Mouse (Mus musculus): Measurements from ENCODE around the gene Fyn. TPM values are rescaled to one million over a fixed set of nuclear protein-coding genes. Genes with fewer than 3 reads are reported as not detected.

Gene Fyn
- polyA plus RNA-seq, 1 experiment from 2014 or later: 11.2 TPM

DNA sequence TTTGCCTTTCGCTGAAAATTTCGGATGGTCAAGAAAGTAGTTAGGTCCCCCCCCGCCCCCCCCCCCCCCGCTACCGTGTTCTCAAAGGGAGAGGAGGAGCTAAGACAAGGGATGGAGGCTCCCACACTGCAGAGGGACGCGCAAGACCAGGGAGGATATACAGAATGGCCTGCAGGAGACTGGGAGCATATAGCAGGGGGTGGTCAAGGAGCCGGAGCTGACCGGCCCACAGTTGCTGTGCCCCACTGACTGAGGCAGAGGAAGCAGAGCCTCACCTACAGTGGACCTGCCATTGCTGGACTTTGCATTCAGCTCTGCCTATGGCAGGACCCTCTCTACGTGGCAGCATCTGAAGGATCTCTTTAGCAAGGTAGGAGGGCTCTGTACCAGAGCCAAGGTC is 10.6 kb downstream of the Fyn start:
- Histone ChIP-seq H3K36me3 (no peaks in the 10 kb centered on the region), H3K4me3 (no peak overlapping the region), H3K27me3 (replicated peaks) (no peaks in the 10 kb centered on the region), H3K27ac (replicated peaks) (no peak overlapping the region), H3K9me3 (no peaks in the 10 kb centered on the region), H3K4me1 (peaks cover 41% of the 10 kb centered on the region), H3K4me2 (no peak overlapping the region), H3K9ac (no peak overlapping the region)
- ATAC-seq (ENCODE audit: extremely low read depth, insufficient number of reproducible peaks, low FRiP score, low TSS enrichment): no peak
- WGBS: 71% methylated on average over 10 of the region's 10 CpGs

DNA sequence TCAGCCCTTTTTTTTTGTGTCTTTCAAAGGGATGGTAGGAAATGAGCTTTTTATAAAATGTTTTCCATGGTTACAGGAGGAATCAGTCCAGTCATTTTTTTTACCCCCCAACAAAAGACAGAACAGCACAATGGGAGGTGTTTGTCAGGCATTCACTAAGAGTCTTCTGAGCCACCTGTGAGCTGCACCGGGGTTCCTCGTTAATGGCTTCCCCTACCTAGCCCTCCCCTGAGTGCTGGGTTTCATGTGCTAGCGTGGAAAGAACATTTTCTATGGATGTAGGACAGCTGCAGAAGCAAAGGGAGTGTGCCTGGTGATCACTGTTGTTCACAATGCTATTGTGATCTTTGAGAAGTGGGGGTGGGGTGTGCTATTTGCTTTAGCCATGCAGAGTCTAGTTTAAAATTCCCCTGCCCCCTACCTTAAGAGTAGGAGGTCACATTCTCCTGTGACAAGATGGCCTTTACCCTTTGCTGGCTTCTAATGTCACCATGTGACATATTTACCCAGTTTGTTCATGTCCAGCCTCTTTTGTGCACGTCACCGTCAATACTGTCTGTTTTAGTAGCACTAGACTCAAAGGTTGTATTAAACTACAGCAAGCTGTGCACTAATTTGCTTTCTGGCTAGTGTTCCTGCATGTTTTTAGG is 11.2 kb downstream of the Fyn start:
- Histone ChIP-seq H3K9me3 (no peaks in the 10 kb centered on the region), H3K4me2 (no peak overlapping the region), H3K27ac (replicated peaks) (no peak overlapping the region), H3K4me3 (no peak overlapping the region), H3K9ac (no peak overlapping the region), H3K4me1 (peaks cover 44% of the 10 kb centered on the region), H3K27me3 (replicated peaks) (no peaks in the 10 kb centered on the region), H3K36me3 (no peaks in the 10 kb centered on the region)
- ATAC-seq (ENCODE audit: extremely low read depth, insufficient number of reproducible peaks, low FRiP score, low TSS enrichment): no peak
- 87% methylated on average over 5 of the region's 5 CpGs for WGBS

GRCm38 (mm10) chr10:39385259-39385658 is 16.6 kb downstream of the Fyn start:
- no peak for ATAC-seq (ENCODE audit: extremely low read depth, insufficient number of reproducible peaks, low FRiP score, low TSS enrichment)
- WGBS: 53% methylated on average over 8 of the region's 8 CpGs
- H3K9me3 ChIP-seq: no peaks in the 10 kb centered on the region
- H3K4me1 ChIP-seq: peaks cover 68% of the 10 kb centered on the region
- no peaks in the 10 kb centered on the region for H3K27me3 ChIP-seq (replicated peaks)
- H3K27ac ChIP-seq (replicated peaks): no peak overlapping the region
- peak overlapping the region; percentile 19; the same call in 1 of the 2 replicates for H3K4me2 ChIP-seq
- H3K4me3 ChIP-seq: no peak overlapping the region
- no peak overlapping the region for H3K9ac ChIP-seq
- H3K36me3 ChIP-seq: no peaks in the 10 kb centered on the region

GRCm38 (mm10) chr10:39386203-39386602 is 17.5 kb downstream of the Fyn start:
- Histone ChIP-seq H3K4me2 (peak overlapping the region; percentile 19; the same call in 1 of the 2 replicates), H3K4me3 (no peak overlapping the region), H3K27ac (replicated peaks) (peak overlapping the region; percentile 46)

DNA sequence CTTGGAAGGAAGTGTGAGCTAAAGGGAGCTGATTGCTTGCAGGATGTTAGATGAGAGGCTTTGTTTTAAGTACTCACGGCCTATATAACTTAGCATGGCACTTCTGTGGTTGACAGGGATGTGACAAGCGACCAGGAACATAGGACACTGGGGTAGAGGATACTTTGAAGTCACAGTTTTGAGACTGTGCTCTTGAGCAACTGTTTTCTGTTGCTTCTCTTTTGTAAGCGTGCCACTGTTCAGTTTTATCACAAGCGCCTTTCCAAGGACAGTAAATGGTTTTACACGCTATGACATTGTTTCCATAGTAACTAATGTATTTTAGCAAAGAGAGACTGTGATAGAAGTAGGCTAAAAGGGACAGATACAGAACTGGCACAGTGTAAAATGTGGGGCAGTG is 18.4 kb downstream of the Fyn start:
- peaks cover 5% of the 10 kb centered on the region; the same call in 1 of the 2 replicates for H3K9me3 ChIP-seq
- 0 out of 2 replicates have a peak overlapping the region, but pooled peaks have one; percentile 33 for H3K27ac ChIP-seq (replicated peaks)
- no peak overlapping the region for H3K9ac ChIP-seq
- no peak for ATAC-seq (ENCODE audit: extremely low read depth, insufficient number of reproducible peaks, low FRiP score, low TSS enrichment)
- H3K4me2 ChIP-seq: no peak overlapping the region
- H3K27me3 ChIP-seq (replicated peaks): no peaks in the 10 kb centered on the region
- peaks cover 14% of the 10 kb centered on the region for H3K36me3 ChIP-seq
- 53% methylated on average over 5 of the region's 5 CpGs for WGBS
- peaks cover 68% of the 10 kb centered on the region for H3K4me1 ChIP-seq
- H3K4me3 ChIP-seq: no peak overlapping the region

More at GRCm38 (mm10) chr10:39386203-39386602, 17.5 kb downstream of the Fyn start:
- peaks cover under 1% of the 10 kb centered on the region; the same call in 1 of the 2 replicates for H3K9me3 ChIP-seq
- H3K36me3 ChIP-seq: peaks cover 8% of the 10 kb centered on the region
- H3K9ac ChIP-seq: peak overlapping the region; percentile 45
- H3K4me1 ChIP-seq: peaks cover 68% of the 10 kb centered on the region
- H3K27me3 ChIP-seq (replicated peaks): no peaks in the 10 kb centered on the region
- ATAC-seq (ENCODE audit: extremely low read depth, insufficient number of reproducible peaks, low FRiP score, low TSS enrichment): no peak
- WGBS: 49% methylated on average over 15 of the region's 15 CpGs

DNA sequence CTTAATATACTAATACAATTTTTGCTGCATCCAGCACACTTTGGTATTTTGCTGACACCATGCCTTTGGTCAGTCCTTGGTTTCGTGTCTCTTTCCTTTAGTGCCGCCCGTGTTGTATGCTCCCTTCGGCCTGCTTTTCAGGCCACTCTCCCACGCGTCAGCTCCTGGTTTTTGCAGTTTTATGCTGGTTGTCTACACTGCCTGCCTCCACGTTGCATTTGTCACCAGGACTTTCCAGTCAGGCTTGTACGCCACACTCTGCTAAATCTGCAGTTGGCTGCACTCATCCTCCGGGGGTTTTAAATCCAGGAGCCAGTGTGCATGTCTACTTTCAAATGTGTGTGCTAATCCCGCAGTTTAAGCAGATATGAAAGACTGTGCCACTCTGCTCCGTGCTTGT is 18.9 kb downstream of the Fyn start:
- no peak overlapping the region for H3K4me2 ChIP-seq
- H3K4me1 ChIP-seq: peaks cover 66% of the 10 kb centered on the region
- no peak overlapping the region for H3K4me3 ChIP-seq
- no peaks in the 10 kb centered on the region for H3K27me3 ChIP-seq (replicated peaks)
- H3K36me3 ChIP-seq: peaks cover 14% of the 10 kb centered on the region
- peak overlapping the region; percentile 21; the same call in 1 of the 2 replicates for H3K27ac ChIP-seq (replicated peaks)
- peak overlapping the region; percentile 24 for H3K9ac ChIP-seq
- 51% methylated on average over 11 of the region's 11 CpGs for WGBS
- peaks cover 5% of the 10 kb centered on the region; the same call in 1 of the 2 replicates for H3K9me3 ChIP-seq
- no peak for ATAC-seq (ENCODE audit: extremely low read depth, insufficient number of reproducible peaks, low FRiP score, low TSS enrichment)

- Histone ChIP-seq H3K27me3 (replicated peaks) (no peaks in the 10 kb centered on the region), H3K36me3 (peaks cover 14% of the 10 kb centered on the region), H3K9ac (no peak overlapping the region; the same call in 1 of the 2 replicates), H3K4me1 (peaks cover 66% of the 10 kb centered on the region), H3K4me2 (0 out of 2 replicates have a peak overlapping the region, but pooled peaks have one; percentile 10), H3K9me3 (peaks cover 5% of the 10 kb centered on the region; the same call in 1 of the 2 replicates), H3K4me3 (no peak overlapping the region), H3K27ac (replicated peaks) (peak overlapping the region; percentile 21; the same call in 1 of the 2 replicates)
- no peak for ATAC-seq (ENCODE audit: extremely low read depth, insufficient number of reproducible peaks, low FRiP score, low TSS enrichment)
- 51% methylated on average over 3 of the region's 3 CpGs for WGBS
These were observed 19.5 kb downstream of the Fyn start for GRCm38 (mm10) chr10:39388144-39388543.

DNA sequence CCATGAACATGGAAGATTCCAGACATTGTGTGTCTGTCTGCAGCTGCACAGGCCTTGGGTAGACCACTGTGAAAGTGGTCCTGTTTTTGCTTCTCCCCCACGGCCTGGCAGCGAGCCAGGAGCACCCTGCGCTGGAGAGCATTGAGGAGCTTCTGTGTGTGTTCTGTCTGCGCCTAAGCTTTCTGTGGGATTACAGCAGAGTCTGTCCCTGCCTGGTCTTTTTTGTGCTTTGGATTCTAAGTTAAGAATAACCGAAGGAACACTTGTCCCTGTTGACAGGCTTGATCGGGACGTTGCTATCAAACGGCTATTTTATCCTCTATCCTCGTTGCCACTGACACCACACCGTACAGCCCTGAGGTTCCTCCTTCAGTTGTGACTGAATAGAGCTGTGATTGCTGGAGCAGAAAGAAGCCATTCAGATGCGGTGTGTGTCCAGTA is 20.8 kb downstream of the Fyn start:
- Histone ChIP-seq H3K4me1 (peaks cover 63% of the 10 kb centered on the region), H3K4me3 (no peak overlapping the region), H3K36me3 (peaks cover 14% of the 10 kb centered on the region), H3K4me2 (peak overlapping the region; percentile 41), H3K9me3 (peaks cover 5% of the 10 kb centered on the region; the same call in 1 of the 2 replicates), H3K27ac (replicated peaks) (peak overlapping the region; percentile 73), H3K27me3 (replicated peaks) (no peaks in the 10 kb centered on the region), H3K9ac (no peak overlapping the region)
- 39% methylated on average over 11 of the region's 11 CpGs for WGBS
- no peak; the same call in 1 of the 2 replicates for ATAC-seq (ENCODE audit: extremely low read depth, insufficient number of reproducible peaks, low FRiP score, low TSS enrichment)

- ATAC-seq (ENCODE audit: extremely low read depth, insufficient number of reproducible peaks, low FRiP score, low TSS enrichment): no peak
- 74% methylated on average over 7 of the region's 7 CpGs for WGBS
- Histone ChIP-seq H3K4me1 (peaks cover 54% of the 10 kb centered on the region), H3K9ac (no peak overlapping the region), H3K27me3 (replicated peaks) (no peaks in the 10 kb centered on the region), H3K27ac (replicated peaks) (no peak overlapping the region), H3K4me2 (no peak overlapping the region), H3K36me3 (peaks cover 22% of the 10 kb centered on the region), H3K9me3 (peaks cover 5% of the 10 kb centered on the region; the same call in 1 of the 2 replicates), H3K4me3 (no peak overlapping the region)
These were observed 21.9 kb downstream of the Fyn start for GRCm38 (mm10) chr10:39390541-39390940.

GRCm38 (mm10) chr10:39392900-39393483 is 24.3 kb downstream of the Fyn start:
- ATAC-seq (ENCODE audit: extremely low read depth, insufficient number of reproducible peaks, low FRiP score, low TSS enrichment): no peak
- peaks cover 28% of the 10 kb centered on the region for H3K36me3 ChIP-seq
- no peak overlapping the region for H3K9ac ChIP-seq
- H3K9me3 ChIP-seq: peaks cover 5% of the 10 kb centered on the region; the same call in 1 of the 2 replicates
- no peaks in the 10 kb centered on the region for H3K27me3 ChIP-seq (replicated peaks)
- no peak overlapping the region for H3K4me3 ChIP-seq
- no peak overlapping the region for H3K4me2 ChIP-seq
- peaks cover 37% of the 10 kb centered on the region for H3K4me1 ChIP-seq
- 63% methylated on average over 6 of the region's 6 CpGs for WGBS
- H3K27ac ChIP-seq (replicated peaks): no peak overlapping the region

GRCm38 (mm10) chr10:39395544-39395943 is 26.9 kb downstream of the Fyn start:
- no peak for ATAC-seq (ENCODE audit: extremely low read depth, insufficient number of reproducible peaks, low FRiP score, low TSS enrichment)
- Histone ChIP-seq H3K9ac (no peak overlapping the region), H3K4me3 (no peak overlapping the region), H3K4me2 (no peak overlapping the region), H3K36me3 (peaks cover 33% of the 10 kb centered on the region), H3K9me3 (peaks cover 5% of the 10 kb centered on the region; the same call in 1 of the 2 replicates), H3K27me3 (replicated peaks) (no peaks in the 10 kb centered on the region), H3K27ac (replicated peaks) (no peak overlapping the region), H3K4me1 (peaks cover 17% of the 10 kb centered on the region; the same call in 1 of the 2 replicates)
- WGBS: 96% methylated on average over 5 of the region's 5 CpGs

Measured in heart, embryonic 13.5 days (tissue).